Mouse (Mus musculus) C3H10T1/2 (cell line): ENCODE measurements around the gene Synpr. TPM values are rescaled to one million over a fixed set of nuclear protein-coding genes. Genes with fewer than 3 reads are reported as not detected.

Experiments
- polyA plus RNA-seq, 2 experiments: library from polyadenylated mRNA; unstranded; fragments of >200 nt; fragmentation: generic; extraction: Trizol; gene quantifications; one replicate each; pipeline ENCODE4 v1.2.1; 2012; ENCODE audit warnings: missing spikeins in 2 of 2

The Synpr gene
- not detected for polyA plus RNA-seq

GRCm38 (mm10) chr14:13284091-13284844 is at the start of gene Synpr:
Gene Synpr (plus strand): TSS chr14:13284780.

